Mouse (Mus musculus) left cerebral cortex, adult 8-10 months (tissue): ENCODE measurements around the gene Ikzf2. TPM values are rescaled to one million over a fixed set of nuclear protein-coding genes. Genes with fewer than 3 reads are reported as not detected.

Experiments
- DNase-seq, 2 experiments: peaks; one replicate each; pipeline ENCODE4 v3.0.0; 2022; ENCODE audit warnings: low spot score in 2 of 2
- total RNA-seq, 4 experiments: library from RNA; stranded (reverse); gene quantifications; 2 replicates each; pipeline ENCODE4 v1.2.4; 2022

Gene Ikzf2
- total RNA-seq, 4 experiments from 2014 or later, result 4.4 to 10.7 (median 7.2) TPM

DNA sequence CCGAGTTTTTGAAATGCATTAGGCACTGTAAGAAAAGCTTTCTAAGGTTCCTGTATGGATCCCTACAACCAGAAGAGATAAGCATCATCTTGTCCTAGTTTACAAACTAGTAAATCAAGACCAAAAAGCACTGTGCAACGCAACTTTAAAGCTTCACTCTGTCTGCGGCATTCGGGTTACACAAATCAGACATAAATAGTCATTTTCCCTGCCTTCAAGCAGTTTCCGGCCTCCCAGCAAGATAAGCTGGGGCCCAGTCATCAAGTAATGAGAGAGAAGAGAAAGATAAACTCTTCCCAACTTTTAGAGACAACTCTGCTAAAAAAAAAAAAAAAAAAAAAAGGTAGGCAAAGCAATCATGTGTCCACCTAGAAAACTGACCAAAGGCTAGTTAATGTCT lies 19.6 kb downstream of the Ikzf2 start:
- DNase-seq, result no peak

DNA sequence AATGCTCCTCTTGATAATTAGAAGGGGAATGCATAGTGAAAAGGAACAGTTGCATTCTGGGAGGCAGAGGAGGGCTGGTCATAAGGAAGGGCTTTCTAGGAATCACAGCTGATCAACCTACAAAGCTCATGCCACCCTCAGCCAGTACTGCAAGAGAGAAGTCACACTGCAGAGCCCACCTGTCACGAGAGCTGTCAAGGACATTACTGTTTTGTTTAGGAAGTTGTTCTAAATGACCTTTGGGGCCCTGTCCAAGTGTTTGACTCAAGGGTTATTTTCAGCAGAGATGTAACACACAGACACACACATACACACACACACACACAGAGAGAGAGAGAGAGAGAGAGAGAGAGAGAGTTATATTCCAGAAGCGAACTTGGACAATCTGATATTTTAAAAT lies 27.3 kb downstream of the Ikzf2 start:
- DNase-seq, result no peak

DNA sequence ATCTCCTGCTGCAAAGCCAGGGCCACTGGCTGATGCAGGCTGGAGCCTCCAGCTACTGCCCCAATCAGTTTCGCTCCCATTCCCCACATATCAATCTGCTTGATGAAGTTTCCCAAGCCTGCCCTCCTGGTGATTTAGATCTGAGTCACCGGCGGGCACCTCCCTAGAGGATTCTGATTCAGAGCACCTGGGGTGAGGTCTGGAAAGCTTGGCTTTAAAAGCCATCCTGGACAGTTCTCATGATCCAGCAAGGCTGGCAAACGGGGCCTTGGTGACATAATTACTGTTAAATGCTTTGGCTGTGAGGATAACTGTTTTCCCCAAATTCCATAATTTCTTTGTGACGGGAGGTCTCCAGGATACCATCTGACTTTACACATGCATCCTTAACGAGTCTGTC lies 29.0 kb downstream of the Ikzf2 start:
- DNase-seq, result no peak

GRCm38 (mm10) chr1:69657455-69657854 lies 29.6 kb downstream of the Ikzf2 start:
- DNase-seq, result no peak

GRCm38 (mm10) chr1:69656929-69657328 lies 30.1 kb downstream of the Ikzf2 start:
- no peak for DNase-seq

DNA sequence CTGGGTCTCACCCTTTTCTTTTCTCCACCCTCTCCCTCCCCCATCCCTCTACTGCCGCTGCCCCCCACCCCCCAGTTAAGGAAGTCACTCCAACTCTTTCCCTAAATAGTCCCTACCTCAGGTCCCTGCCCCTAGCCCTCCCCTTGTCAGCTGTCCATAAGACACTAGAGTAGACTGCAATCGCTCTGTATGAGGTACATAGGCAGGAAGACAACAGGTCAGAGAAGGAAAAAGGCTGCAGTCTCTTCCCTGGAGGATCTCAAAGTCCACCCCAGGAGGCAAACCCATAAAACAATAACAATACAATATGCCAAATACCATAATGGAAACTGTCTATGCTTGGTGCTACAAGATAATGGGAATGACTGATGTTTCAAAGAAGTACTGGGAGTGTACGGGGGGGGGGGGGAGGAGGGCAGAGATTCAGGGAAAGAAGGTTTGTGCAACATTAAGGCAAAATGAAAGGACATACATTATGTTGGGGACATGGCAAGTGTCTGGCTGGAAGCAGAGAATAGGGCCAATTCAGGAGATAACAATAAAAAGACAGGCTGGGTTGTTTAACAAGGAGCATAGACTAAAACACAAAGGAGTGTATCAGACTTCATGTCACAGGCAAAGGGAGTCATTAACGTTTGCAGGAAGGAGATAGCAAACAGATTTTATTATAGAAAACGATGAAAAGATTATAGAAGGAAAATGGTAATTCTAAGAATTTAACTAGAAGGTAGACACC lies 30.8 kb downstream of the Ikzf2 start:
- DNase-seq, result no peak

- DNase-seq, result no peak
Measured at GRCm38 (mm10) chr1:69655368-69655767, 31.7 kb downstream of the Ikzf2 start.

DNA sequence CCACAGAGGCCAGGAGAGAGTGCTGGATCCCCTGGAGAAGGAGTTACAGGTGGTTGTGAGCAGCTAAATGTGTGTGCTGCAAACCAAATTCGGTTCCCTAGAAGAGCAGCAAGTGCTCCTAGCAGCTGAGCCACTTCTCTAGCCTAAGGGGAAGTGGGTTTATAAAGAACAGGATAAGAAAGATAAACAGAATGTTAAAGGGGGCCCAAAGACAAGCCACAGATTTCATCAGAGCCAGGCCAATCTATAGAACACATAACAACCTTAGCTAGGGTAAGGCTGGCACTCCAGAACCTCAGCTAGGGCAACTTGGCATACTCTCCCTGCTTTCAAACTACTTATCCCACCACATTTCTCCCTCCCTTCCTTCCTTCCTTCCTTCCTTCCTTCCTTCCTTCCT lies 32.1 kb downstream of the Ikzf2 start:
- DNase-seq, result no peak

GRCm38 (mm10) chr1:69653419-69653818 lies 33.6 kb downstream of the Ikzf2 start:
- DNase-seq, result no peak

DNA sequence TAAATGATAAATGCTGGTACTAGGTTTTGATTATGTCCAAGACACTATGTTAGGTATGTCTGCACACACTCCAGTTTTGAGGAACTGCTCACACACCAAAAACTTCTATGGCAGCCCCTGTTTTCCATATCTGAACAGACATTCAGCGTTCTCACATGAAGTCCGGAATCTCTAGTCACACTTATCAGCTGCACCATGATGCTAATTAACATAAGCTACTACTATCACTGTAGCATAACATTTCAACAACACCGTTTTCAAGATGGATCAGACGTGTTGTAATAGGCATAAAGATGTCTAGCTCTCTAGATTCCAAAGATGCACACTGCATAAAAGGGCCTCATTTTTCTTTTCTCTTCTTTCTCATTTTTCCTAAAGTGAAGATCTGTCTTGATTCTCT lies 43.9 kb downstream of the Ikzf2 start:
- DNase-seq, result no peak

- DNase-seq, result no peak
Measured at GRCm38 (mm10) chr1:69641986-69642385, 45.1 kb downstream of the Ikzf2 start.

DNA sequence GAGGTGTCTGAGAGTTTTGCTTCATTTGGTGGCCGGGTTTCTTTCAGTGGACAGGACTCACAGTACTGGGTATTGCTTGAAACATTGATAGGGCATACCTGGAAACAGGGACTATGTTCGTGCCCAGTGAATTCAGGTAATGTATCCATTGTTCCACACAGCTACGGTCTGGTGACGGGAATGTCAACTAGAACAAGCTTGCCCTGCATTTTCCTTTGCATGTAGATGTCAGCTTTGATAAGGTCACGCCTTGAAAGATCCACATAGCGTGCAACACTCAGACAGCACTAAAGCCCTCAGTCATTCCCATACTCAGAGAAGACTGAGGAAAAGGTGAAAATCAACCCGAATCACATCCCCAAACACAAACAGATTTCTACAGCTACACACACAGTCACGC lies 48.7 kb downstream of the Ikzf2 start:
- no peak for DNase-seq

DNA sequence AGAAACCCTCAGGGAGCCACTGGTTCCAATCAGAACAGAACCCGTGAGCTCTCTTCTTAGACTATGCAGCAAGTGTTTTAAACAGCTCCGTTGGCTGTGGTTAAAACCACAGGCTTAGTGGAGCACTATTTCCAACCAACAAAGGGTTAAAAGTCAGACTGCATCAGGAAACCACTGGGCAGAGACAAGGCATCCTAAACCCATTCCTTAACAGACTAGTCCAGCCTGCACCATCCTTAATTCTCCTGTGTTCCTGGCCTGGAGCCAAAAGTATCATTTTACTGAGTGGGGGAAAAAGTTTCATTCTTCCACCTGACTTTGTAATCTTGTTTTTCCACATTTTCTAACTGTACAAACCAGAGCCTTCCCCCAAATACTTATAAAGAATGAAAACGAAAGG lies 49.1 kb downstream of the Ikzf2 start:
- no peak for DNase-seq

DNA sequence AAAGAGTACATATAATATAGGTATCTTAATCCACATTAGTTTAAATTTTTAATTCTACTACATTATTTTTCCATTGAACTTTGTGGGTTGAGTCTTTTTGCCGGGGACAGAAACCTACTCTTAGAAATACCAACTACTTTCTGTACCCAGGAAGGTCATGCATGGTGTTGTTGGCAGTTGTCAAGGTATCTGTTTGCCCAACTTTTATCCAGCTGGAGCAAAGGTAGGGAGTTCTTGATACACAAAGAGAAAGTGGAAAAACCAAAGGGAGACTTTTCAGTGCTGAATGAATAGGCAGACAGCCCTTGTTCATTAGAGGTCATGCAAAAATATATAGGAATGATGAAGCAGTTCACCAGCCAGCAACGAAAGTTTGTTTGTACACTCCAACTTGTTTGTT lies 52.8 kb downstream of the Ikzf2 start:
- DNase-seq, result no peak

GRCm38 (mm10) chr1:69630508-69630907 lies 56.5 kb downstream of the Ikzf2 start:
- DNase-seq, result no peak

GRCm38 (mm10) chr1:69629513-69629912 lies 57.5 kb downstream of the Ikzf2 start:
- no peak for DNase-seq

GRCm38 (mm10) chr1:69612076-69612475 lies 75.0 kb downstream of the Ikzf2 start:
- no peak for DNase-seq

DNA sequence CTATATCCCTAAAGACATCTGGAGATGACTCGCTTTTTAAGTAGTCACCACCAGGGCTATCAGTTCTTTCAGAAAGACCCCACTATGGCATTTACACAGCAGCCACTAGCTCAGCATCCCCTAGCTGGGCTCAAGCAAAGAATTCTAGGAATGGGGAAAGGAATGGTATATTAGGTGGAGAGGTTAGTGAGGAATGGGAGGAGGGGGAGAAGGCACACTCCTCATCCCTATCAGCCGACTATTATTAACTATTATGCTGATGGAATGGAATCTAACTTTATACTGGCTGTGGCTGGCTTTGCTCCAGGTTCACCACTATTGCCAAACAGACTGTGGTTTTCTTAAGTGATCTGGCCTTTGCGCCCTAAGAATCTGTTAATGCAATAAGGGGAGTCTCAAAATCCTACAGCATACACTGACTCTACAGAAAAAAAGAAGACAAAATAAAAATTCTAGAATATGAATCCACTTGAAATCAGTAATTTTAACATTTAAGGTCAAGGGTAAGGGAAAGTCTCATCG lies 75.8 kb downstream of the Ikzf2 start:
- no peak for DNase-seq

- no peak for DNase-seq
Measured at GRCm38 (mm10) chr1:69610791-69611190, 76.3 kb downstream of the Ikzf2 start.

GRCm38 (mm10) chr1:69608846-69609245 lies 78.2 kb downstream of the Ikzf2 start:
- DNase-seq, result no peak

- no peak for DNase-seq
Measured at GRCm38 (mm10) chr1:69606844-69607243, 80.2 kb downstream of the Ikzf2 start.

- no peak for DNase-seq
Measured at GRCm38 (mm10) chr1:69604213-69604612, 82.8 kb downstream of the Ikzf2 start.

GRCm38 (mm10) chr1:69600954-69601353 lies 86.1 kb downstream of the Ikzf2 start:
- DNase-seq, result no peak
